Mouse (Mus musculus) lung, embryonic 16.5 days (tissue): ENCODE measurements at regions not wholly inside any gene's neighbourhood (a gene's known extent, or its start where the extent isn't known, plus 50 kb on each side); places are given as distances from the start of the nearest gene placed in this dataset.

Source experiments
- ATAC-seq: fragments of 200-750 bp; cut with Nextera tagmentation; 2 replicates; pipeline ENCODE4 v1.8.0; 2017; ENCODE audit warnings: low read depth, mild to moderate bottlenecking, moderate library complexity
- H3K27ac ChIP-seq: fragments of 300-500 bp; sonication (generic); 2 replicates; pipeline ENCODE4 v1.5.1; 2014; ENCODE audit warnings: mild to moderate bottlenecking, control low read depth, low read length
- H3K27me3 ChIP-seq: fragments of 300-500 bp; sonication (generic); 2 replicates; pipeline ENCODE4 v1.6.1; 2014; ENCODE audit warnings: low read depth, low read length, mixed read lengths; ENCODE audit not compliant: control insufficient read depth, insufficient read depth
- H3K36me3 ChIP-seq: fragments of 300-500 bp; sonication (generic); 2 replicates; pipeline ENCODE4 v1.6.1; 2014; ENCODE audit warnings: low read length; ENCODE audit not compliant: control insufficient read depth, insufficient read depth
- H3K4me1 ChIP-seq: fragments of 300-500 bp; sonication (generic); replicated peaks from 2 replicates; pipeline ENCODE4 v1.6.1; 2014; ENCODE audit warnings: low read length, mixed read lengths; ENCODE audit not compliant: control insufficient read depth, insufficient read depth
- H3K4me2 ChIP-seq: fragments of 300-500 bp; sonication (generic); 2 replicates; pipeline ENCODE4 v1.6.1; 2014; ENCODE audit warnings: low read depth, low read length, control low read depth
- H3K4me3 ChIP-seq: fragments of 300-500 bp; sonication (generic); 2 replicates; pipeline ENCODE4 v1.5.1; 2014; ENCODE audit warnings: mild to moderate bottlenecking, low read length, control low read depth
- H3K9ac ChIP-seq: fragments of 300-500 bp; sonication (generic); 2 replicates; pipeline ENCODE4 v1.6.1; 2014; ENCODE audit warnings: low read length, control low read depth
- H3K9me3 ChIP-seq: fragments of 300-500 bp; sonication (generic); 2 replicates; pipeline ENCODE4 v1.6.1; 2016; ENCODE audit warnings: low read length; ENCODE audit not compliant: control insufficient read depth
- WGBS: fragments of 180-500 bp; shearing (Covaris S2); extraction: QIAGEN DNeasy Blood & Tissue Kit; methylation state at CpG from one replicate; pipeline ENCODE4 v1.1.7; 2014; 5-methylcytosine and 5-hydroxymethylcytosine counted together

DNA sequence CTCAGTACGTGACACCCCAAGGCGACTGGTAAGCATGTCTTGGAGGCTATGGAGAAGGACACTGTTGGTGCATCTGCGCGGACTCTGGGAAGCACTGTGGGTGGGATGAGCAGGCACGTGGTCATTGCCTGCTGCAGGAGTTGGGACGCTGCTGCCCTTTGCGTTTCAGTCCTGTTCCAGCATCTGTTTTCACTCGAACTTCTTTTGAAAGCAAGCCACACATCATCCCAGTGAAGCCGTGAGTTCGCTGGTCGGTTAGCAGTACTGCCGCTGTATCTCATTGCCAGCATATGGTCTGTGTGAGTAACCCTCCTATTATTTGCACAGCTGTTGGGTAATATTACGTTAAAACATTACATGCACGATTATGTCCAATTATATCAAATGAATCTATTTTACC, 128.1 kb upstream of the C9orf72 start:
- no peak overlapping the region for H3K27ac ChIP-seq
- ATAC-seq: peak; percentile 68; the same call in 1 of the 2 replicates
- H3K27me3 ChIP-seq: no peaks in the 10 kb centered on the region
- H3K9ac ChIP-seq: no peak overlapping the region
- no peaks in the 10 kb centered on the region for H3K9me3 ChIP-seq
- 47% methylated on average over 14 of the region's 14 CpGs for WGBS
- H3K4me1 ChIP-seq: no peaks in the 10 kb centered on the region
- no peaks in the 10 kb centered on the region for H3K36me3 ChIP-seq
- H3K4me3 ChIP-seq: no peak overlapping the region
- H3K4me2 ChIP-seq: no peak overlapping the region

DNA sequence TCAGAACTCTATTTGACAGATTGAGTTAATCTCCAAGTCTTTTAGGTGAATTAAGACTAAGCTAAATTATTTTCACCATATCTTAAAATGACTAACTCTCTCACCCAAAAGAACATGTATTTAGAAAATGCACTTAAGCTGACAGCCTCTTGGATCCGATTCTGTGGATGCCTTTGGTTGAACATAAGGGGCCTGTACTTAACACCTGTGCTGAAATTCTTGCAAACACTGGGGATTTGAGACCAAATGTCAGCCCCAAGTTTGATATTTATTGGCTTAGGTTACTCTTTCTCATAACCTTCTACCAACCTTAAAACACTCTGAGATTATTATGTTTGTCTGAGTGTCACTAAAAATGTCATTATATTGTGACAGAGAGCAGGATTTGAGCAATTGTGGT, 126.6 kb upstream of the C9orf72 start:
- Histone ChIP-seq H3K9me3 (no peaks in the 10 kb centered on the region), H3K4me2 (no peak overlapping the region), H3K36me3 (no peaks in the 10 kb centered on the region), H3K4me1 (no peaks in the 10 kb centered on the region), H3K27me3 (no peaks in the 10 kb centered on the region), H3K9ac (no peak overlapping the region), H3K27ac (no peak overlapping the region), H3K4me3 (no peak overlapping the region)
- WGBS: 17% methylated on average over 1 of the region's 1 CpGs
- ATAC-seq: no peak

DNA sequence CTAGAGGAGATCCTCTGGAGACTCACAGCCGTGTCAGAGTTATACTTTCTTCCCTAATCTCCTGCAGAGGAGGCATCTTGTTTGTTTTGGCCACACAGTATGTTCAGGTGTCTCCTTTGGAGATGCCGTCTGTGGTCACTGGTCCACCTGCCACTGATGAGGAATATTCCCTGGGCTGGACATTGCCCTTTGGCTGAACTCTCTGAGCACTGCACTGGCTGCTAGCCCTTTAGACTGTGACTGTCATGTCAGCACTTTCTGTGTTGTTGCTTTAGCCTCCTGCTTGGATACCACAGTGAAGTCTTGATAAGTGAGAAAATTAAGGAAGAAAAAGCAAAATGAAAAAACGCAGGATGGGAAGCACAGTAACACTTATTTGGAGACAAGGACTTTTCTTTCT, 124.5 kb upstream of the C9orf72 start:
- Histone ChIP-seq H3K4me2 (no peak overlapping the region), H3K4me1 (no peaks in the 10 kb centered on the region), H3K4me3 (no peak overlapping the region), H3K9ac (no peak overlapping the region), H3K27ac (no peak overlapping the region), H3K36me3 (no peaks in the 10 kb centered on the region), H3K27me3 (no peaks in the 10 kb centered on the region), H3K9me3 (no peaks in the 10 kb centered on the region)
- 46% methylated on average over 3 of the region's 3 CpGs for WGBS
- no peak for ATAC-seq

DNA sequence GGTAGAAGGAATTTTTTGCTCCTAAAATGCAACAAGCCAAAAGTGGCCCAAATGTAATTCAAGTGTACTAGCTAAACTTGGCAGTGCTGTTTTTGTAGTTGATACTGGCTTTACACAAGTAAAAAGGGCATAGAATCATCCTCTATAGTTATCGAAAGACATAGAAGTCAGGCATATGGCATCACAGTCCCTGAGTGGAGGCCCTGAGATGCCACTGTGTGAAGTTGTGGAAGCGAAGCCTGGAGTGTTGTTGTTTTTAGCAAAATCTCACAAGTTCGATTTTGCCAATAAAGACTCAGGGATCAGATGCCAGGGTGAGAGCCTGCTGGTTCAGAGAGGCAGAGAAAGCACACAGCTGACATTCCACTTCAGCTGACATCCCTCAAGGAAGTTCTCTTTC, 121.6 kb upstream of the C9orf72 start:
- no peak for ATAC-seq
- H3K4me3 ChIP-seq: no peak overlapping the region
- no peaks in the 10 kb centered on the region for H3K4me1 ChIP-seq
- H3K9me3 ChIP-seq: no peaks in the 10 kb centered on the region
- H3K27me3 ChIP-seq: no peaks in the 10 kb centered on the region
- H3K36me3 ChIP-seq: no peaks in the 10 kb centered on the region
- no peak overlapping the region for H3K9ac ChIP-seq
- H3K4me2 ChIP-seq: no peak overlapping the region
- WGBS: 85% methylated on average over 3 of the region's 3 CpGs
- no peak overlapping the region for H3K27ac ChIP-seq

DNA sequence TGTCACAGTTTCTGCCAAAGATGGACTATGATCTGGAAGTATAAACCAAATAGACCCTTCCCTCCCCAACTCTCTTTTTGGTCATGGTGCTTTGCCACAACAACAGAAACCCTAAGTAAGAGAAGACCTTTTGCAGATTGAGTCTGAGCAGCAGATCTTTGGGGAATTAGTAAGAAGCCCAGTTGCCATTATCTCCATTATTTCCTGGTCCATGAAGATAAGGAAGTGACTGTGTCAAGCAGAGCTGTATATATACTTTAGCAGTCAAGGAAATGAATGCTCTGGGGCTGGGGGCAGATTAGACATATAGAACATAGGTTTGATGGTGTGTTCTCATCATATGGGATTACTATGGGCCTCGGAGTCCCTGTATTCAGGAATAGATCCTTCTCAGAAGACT, 117.8 kb upstream of the C9orf72 start:
- no peak overlapping the region for H3K9ac ChIP-seq
- H3K27me3 ChIP-seq: no peaks in the 10 kb centered on the region
- no peaks in the 10 kb centered on the region for H3K36me3 ChIP-seq
- no peak overlapping the region for H3K4me2 ChIP-seq
- no peak overlapping the region for H3K27ac ChIP-seq
- 63% methylated on average over 1 of the region's 1 CpGs for WGBS
- H3K4me3 ChIP-seq: no peak overlapping the region
- H3K9me3 ChIP-seq: peaks cover 5% of the 10 kb centered on the region; the same call in 1 of the 2 replicates
- ATAC-seq: no peak
- H3K4me1 ChIP-seq: no peaks in the 10 kb centered on the region

DNA sequence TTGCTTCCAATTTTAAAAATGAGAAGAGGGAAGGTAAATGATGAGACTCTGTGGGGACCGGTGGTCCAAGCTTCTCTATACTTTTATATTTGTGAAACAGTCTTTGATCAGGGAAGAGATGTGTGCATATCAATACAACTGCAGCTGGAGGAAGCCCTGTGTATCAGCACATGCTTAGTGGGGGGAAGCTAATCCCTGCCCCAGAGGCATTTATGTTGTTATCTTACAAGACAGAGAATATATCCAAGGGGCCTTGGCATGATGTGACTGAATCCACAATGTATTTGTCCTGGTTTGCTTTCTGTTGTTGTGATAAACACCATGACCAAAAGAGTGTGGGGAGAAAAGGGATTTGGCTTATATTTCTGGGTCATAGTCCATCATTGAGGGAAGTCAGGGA, 105.2 kb upstream of the C9orf72 start:
- Histone ChIP-seq H3K27me3 (no peaks in the 10 kb centered on the region), H3K4me1 (no peaks in the 10 kb centered on the region), H3K4me3 (no peak overlapping the region), H3K9ac (no peak overlapping the region), H3K4me2 (no peak overlapping the region), H3K27ac (no peak overlapping the region), H3K36me3 (no peaks in the 10 kb centered on the region), H3K9me3 (no peaks in the 10 kb centered on the region)
- no peak for ATAC-seq
- WGBS: 84% methylated on average over 1 of the region's 1 CpGs

DNA sequence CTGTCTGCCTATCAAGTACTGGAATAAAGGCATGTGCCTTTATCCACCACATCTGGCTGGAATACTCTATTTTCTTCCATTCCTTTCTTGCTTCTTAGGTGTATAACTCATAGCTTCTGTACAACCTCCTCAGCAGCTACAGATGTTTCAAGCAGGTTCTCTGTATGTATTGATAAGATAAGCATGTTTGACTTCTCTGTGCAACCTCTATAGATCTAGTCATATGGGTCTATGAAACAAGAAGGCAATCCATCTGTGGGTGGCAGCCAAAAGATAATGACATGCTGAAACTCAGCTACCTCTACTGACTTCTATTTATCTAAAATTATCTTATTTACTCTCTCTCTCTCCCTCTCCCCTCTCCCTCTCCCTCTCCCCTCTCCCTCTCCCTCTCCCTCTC, 99.3 kb upstream of the C9orf72 start:
- Histone ChIP-seq H3K9me3 (no peaks in the 10 kb centered on the region), H3K4me3 (no peak overlapping the region), H3K4me2 (no peak overlapping the region), H3K4me1 (no peaks in the 10 kb centered on the region), H3K36me3 (no peaks in the 10 kb centered on the region), H3K9ac (no peak overlapping the region), H3K27me3 (no peaks in the 10 kb centered on the region), H3K27ac (no peak overlapping the region)
- no peak for ATAC-seq

DNA sequence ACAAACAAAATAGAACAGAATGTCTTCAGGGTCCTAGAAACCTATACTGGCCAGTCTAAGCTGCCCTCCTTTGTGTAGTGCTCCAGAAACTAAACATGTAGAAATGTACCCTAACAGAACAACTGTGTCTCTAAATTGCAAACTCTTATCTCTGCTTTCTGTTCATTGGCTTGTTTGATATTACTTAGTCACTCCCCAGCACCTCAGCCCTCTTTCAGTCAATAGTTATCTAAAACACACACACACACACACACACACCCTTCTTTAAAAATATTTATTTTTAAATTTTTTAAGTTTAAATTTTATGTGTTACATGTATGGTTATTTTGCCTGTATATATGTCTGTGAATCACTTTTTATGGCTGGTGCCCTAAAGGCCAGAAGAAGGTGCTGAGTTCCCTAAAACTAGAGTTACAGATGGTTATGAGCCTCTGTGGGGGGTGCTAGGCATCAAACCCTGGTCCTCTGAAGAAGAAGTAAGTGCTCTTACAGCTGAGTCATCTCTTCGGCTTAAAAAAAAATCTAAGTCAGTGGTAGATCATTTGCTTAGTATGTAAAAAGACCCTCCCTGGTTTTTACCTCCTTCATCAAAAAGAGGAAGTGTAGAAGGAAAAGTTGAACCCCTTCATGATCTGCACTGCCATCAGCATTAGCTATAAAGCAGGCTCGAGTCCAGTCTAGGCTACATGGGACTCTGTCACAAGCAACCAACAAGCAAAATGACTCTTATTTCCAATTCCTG, 96.6 kb upstream of the C9orf72 start:
- Histone ChIP-seq H3K27me3 (no peaks in the 10 kb centered on the region), H3K4me3 (no peak overlapping the region), H3K9me3 (no peaks in the 10 kb centered on the region), H3K27ac (no peak overlapping the region), H3K4me2 (no peak overlapping the region), H3K36me3 (no peaks in the 10 kb centered on the region), H3K4me1 (no peaks in the 10 kb centered on the region), H3K9ac (no peak overlapping the region)
- ATAC-seq: no peak
- 94% methylated on average over 2 of the region's 2 CpGs for WGBS

DNA sequence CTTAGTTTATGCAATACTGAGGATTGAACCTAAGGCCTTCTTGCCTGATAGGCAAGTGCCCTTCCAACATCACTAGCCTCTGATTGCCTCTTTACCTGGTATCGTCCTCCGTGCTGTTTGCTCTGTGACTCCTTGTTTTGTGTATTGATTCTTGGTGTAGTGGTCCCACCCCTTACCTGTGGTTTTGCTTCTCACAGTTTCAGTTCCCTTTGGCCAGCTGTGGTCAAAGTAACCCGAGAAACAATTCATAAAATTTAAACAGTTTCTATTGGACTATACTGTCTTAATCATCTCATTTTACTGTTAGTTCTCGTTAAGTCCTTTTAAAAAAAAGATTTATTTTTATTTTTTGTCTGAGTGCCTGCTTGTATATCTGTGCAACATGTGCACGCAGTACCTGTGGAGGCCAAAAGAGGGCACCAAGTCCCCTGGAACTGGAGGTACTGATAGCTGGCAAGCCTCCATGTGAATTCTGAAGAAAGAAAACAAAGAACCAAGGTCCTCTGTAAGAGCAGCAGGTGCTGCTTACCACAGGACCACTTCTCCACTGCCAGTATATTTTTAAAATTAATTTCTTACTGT, 84.5 kb upstream of the C9orf72 start:
- WGBS: 63% methylated on average over 5 of the region's 5 CpGs
- H3K27me3 ChIP-seq: no peaks in the 10 kb centered on the region
- H3K9ac ChIP-seq: no peak overlapping the region
- H3K4me3 ChIP-seq: no peak overlapping the region
- no peaks in the 10 kb centered on the region for H3K4me1 ChIP-seq
- H3K9me3 ChIP-seq: no peaks in the 10 kb centered on the region
- H3K36me3 ChIP-seq: no peaks in the 10 kb centered on the region
- no peak overlapping the region for H3K27ac ChIP-seq
- no peak overlapping the region for H3K4me2 ChIP-seq
- ATAC-seq: no peak
